Comparison of ENCODE assay signal across 10 mouse cellular contexts in the genomic region with DNA sequence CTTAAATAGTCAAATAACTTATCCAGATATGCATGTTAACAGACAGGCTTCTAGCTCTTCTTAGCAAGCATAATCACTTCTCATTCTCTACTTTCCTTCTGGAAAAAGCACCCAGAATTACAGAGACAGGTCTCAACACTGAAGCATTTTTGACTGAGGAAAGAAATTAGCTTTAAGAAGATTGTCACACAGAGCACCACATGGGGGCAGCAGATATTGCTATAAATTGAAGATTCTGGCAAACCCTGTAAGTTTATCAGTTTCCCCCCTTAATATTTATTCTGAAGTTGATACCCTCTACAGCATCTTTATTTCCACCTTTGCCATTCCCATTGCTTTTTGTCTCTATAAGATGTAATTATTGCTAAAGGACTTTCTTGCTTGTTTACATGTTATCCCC.
DNase-seq lines count a peak whose midpoint lies in the region; ATAC-seq lines count a peak whose summit lies in the region.
"Had no signal": no experiment of that assay in that cellular context is flagged by ENCODE, and none has a peak within 500 bp of the region (broad histone marks: within the 10 kb centered on the region; RNA-seq: fewer than 3 reads in every experiment).

No protein-coding gene starts in this region.

- peak; percentile 58 to 60 for DNase-seq in cerebellum, postnatal 10 days
- DNase-seq in cerebellum, adult 11-12 months = no peak
- peak; percentile 12 for DNase-seq in kidney, postnatal 10 days
- no peak for DNase-seq in kidney, adult 11 months
- DNase-seq in right cerebral cortex, postnatal 10 days (ENCODE audit: low spot score in 2 of 2) = peak; percentile 22 to 32
- DNase-seq in right cerebral cortex, postnatal 25 days = no peak

- ATAC-seq in neural tube, embryonic 15.5 days (ENCODE audit: low FRiP score) = no peak
- ATAC-seq in megakaryocyte, adult 5-6 weeks (ENCODE audit: poor library complexity, severe bottlenecking) = no peak
- ATAC-seq: forebrain, embryonic 16.5 days; inflammation-experienced regulatory T-cells, adult 6 months had no signal

- H3K4me1 ChIP-seq in neural tube, embryonic 15.5 days = no peaks in the 10 kb centered on the region

- no peak overlapping the region for H3K4me2 ChIP-seq in neural tube, embryonic 15.5 days

- no peaks in the 10 kb centered on the region for H3K27me3 ChIP-seq in neural tube, embryonic 15.5 days (replicated peaks)

- no peak overlapping the region for H3K4me3 ChIP-seq in neural tube, embryonic 15.5 days (replicated peaks)

- H3K9me3 ChIP-seq in neural tube, embryonic 15.5 days (replicated peaks) = no peaks in the 10 kb centered on the region

- no peaks in the 10 kb centered on the region for H3K36me3 ChIP-seq in neural tube, embryonic 15.5 days

- H3K27ac ChIP-seq in neural tube, embryonic 15.5 days (replicated peaks) = no peak overlapping the region

- H3K9ac ChIP-seq in neural tube, embryonic 15.5 days (replicated peaks) = no peak overlapping the region

Comparison
In these comparisons a context has a peak if more than half of its experiments do, and no peak if none do; other contexts are left out.
1. DNase-seq: peak in cerebellum, postnatal 10 days (2 of 2), kidney, postnatal 10 days (single experiment) and right cerebral cortex, postnatal 10 days (2 of 2); none in cerebellum, adult 11-12 months (single experiment), kidney, adult 11 months (single experiment) and right cerebral cortex, postnatal 25 days (single experiment).